Mouse (Mus musculus) layer of hippocampus, adult 8-10 months (tissue): ENCODE measurements around the gene Rere. TPM values are rescaled to one million over a fixed set of nuclear protein-coding genes. Genes with fewer than 3 reads are reported as not detected.

Experiments
- DNase-seq, 2 experiments: peaks; one replicate each; pipeline ENCODE4 v3.0.0; 2022; ENCODE audit warnings: low spot score in 2 of 2
- total RNA-seq, 4 experiments: library from RNA; stranded (reverse); gene quantifications; 2 replicates each; pipeline ENCODE4 v1.2.4; 2022

Gene Rere
- total RNA-seq, 4 experiments from 2014 or later, result 105 to 123 (median 113) TPM

DNA sequence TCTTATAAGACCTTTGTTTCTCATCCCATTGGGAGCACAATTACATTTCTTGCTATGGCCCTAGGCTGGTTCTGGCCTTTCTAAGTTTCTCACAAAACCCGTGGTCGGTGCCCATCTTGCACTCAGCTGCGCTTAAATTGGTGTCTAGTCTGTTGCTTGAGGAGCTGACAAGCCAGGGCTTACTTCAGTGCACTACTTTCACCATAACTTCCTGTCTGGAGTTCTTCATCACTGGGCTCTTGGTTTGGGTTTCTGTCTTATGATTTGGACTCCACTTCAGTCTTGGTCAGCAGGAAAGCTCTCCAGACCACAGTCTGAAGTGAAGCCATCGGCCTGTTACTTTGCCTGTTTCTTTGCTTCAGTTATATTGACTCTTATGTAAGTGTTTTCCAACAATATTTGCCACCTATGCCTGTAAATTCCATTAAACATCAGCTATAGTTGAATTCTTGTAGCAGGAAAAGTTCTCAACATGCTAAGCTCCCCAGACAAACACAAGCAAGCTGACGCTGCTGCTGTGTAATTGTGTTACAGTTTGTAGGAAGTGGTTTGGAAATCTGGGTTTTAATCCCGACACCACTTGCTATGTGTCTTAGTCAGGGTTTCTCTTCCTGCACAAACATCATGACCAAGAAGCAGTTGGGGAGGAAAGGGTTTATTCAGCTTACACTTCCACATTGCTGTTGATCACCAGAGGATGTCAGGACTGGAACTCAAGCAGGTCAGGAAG is 59.5 kb downstream of the Rere start:
- DNase-seq, result no peak

DNA sequence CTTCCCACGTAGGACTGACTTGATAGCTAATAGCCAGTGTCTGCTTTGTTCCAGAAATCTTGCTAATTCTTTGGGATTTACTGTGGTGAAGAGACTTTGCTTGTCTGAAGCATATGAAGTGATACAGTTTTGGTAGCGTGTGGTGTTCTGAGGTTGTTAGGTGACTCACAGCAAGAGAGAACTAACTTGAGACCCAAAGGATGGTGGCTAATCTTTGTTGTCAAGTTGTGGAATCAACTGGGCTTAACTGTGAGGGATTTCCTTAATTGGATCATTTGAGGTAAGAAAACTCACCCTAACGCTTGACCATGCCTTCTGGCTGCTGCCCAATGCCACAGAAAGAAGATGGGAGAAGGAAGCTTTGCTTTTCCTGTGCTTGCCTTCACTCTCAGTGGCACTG is 63.1 kb downstream of the Rere start:
- DNase-seq, result no peak

DNA sequence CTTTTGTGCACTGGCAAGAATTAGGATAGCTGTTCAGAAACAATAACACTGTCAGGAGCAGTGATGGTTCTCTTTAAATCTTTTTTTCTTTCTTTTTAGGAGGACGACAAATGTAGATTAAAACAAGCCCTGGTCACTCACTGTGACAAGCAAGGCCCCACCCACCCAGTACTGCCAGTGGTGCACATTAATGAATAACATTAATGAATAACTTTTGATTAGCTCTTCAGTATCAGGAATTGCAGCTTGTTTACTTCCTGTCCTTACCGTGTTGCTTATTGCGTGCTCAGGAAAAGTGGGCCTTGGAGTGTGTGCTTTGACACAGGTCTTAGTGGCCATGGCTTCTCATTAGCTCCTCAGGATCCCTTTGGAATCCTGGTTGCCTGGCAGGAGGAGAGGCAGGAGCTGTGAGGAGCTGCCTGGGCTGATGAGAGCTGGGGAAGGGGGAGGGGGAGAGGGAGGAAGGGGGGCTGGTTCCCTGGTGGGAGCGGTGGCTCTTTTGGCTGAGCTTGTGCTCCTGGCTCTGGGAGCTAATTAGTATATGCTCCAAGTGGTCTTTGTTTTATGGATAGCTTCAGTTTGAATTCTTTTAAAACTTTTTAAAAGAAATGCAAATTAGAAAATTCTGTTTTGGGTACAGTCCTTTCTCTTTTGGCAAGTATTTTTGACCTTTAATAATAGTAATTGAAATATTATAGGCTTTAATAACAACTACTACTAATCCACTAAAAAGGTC is 65.4 kb downstream of the Rere start:
- DNase-seq, result peak in 1 of 2 experiments; percentile 18

DNA sequence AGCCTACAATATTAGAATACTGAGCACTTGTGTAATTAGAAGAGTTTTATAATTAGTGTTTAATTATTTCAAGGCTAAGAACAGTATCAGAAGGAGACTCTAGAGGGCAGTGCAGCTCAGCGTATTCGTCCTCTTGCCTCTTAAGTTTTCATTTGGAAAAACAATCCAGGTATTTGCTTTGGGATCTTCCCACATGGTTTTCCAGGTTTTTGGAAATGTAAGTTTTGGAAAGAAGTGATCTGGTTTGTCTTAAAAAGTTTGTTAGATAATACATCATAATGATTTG is 65.9 kb downstream of the Rere start:
- DNase-seq, result no peak

DNA sequence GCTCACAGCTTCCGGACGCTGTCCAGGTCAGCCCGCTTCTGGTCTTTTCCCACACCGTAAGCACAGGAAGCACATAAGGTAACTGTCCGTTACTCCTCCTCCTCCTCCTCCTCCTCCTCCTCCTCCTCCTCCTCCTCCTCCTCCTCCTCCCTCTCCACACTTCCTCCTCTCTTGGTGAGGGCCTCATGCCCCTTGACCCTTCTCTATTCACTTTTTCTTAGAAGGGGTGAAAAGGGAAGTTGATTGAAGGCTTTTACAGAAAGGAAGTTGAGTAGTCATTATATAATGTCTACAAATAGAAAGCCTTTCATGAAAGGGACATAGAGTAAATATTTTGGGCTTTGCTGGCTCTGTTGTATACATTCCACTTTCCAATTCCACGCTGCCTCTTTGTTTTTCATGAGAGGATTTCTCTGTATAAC is 68.2 kb downstream of the Rere start:
- no peak for DNase-seq

DNA sequence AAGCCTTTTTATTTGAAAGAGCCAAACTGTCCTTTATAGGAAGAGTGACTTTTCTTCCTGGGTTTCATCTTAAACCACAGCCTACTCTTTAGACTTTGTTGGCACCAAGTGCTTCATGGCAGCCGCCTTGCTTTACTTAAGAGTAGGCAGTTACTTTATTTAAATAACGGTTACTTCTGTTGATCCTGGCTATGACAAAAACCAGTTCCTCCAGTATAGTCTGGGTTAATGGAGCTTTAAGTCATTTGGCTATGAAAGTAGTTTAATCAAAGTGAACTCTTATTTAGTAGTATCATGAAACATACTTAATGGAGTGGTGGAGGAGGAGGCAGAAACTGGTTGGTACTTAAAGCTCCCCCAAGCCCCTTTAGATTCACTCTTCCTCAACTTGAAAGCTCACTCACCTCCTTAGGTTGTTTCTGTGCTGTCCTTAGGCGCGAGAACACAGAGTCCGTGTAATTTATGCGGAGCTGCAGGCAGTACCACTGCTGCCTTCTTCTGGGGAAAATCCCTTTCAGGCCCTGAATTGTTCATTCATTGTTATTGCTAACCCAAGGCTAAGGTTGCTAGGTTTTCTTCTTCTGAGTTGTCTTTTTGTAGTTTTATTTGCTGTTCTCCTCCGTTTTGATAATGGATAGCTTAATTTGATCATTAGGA is 70.1 kb downstream of the Rere start:
- no peak for DNase-seq

DNA sequence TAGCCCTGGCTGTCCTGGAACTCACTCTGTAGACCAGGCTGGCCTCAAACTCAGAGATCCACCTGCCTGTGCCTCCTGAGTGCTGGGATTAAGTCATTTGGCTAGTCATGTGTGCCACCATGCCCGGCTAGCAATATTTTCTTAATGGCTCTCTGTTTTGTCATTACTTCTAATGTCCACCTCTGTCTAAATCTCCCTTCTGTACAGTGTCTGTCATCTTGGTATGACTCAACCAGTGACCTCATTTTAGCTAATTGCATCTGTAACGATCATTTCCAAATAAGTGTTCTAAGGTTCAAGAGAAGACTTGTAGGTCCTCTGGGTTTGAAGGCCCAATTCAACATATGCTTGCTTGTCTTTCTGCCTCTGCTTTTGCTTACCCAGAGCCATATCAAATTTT is 71.3 kb downstream of the Rere start:
- DNase-seq, result no peak

DNA sequence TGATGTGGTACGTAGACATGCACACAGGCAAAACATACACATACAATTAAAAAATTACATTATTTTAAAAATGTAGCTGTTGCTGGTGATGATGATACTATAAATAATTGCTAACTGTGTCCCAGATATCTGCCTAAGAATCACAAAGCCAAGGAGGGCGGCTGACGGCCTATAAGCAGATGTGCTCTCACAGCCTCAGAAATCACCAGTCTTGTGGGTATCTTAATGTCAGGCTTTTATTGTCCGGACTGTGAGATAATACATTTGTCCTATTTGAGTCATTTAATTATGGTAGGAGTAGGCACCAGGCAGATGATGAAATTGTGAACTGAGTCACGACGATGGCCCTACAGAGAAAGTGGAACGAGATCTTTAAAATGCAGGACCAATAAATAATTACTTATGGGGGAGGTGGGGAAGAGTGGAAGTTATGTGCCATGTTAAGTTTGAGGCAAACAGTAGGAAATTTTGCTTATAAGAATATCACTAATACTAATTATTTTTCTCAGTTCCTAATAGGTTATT is 72.0 kb downstream of the Rere start:
- no peak for DNase-seq

DNA sequence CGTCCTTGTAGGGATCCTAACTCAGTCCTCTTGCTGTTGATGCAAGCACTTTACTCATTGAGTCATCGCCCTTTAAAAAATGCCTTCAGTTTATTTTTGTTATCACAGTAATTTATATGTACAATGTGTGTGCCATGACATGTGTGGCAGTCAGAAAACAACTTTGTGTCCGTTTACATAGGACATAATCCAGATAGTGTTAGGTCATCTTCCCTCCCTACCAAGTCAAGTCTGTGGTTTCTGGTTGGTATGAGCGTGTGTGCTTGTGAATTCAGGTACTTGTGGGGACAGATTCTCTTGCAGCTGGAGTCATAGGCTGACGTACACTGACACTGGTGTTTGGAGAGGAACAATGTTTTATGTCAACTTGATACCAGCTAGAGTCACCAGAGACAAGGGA is 74.4 kb downstream of the Rere start:
- no peak for DNase-seq

DNA sequence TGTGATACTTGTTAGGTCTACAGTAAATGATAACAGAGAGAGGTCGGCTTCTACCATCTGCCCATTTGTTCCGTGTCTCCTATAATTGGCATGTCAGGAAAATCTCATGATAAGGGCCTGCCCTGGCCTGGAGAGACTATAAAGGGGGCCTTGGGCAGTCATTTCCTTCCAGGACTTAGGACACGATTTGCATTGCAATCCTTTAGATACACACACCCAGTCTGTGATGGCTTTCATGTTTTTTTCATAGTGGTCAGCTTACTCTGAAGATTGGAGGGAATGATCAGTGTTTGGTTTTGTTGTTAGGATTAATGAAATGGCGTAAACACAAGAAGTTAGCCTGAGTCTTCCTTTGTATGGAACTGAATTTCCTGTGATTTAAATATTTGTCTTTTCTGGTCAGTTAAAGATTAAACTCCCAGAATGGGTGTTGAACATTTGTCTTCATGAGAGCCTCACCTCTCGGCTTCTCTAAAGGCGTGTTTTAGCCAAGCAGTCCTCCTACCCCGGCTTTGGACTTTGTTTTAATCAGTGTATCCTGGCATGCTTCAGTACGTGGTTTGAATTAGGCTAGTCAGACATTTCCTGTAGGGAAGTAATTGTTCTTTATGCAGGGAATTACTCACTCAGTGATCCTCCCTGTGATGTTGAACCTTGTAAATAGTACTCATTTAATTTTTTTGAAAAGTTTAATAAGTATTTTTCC is 80.7 kb downstream of the Rere start:
- no peak for DNase-seq

DNA sequence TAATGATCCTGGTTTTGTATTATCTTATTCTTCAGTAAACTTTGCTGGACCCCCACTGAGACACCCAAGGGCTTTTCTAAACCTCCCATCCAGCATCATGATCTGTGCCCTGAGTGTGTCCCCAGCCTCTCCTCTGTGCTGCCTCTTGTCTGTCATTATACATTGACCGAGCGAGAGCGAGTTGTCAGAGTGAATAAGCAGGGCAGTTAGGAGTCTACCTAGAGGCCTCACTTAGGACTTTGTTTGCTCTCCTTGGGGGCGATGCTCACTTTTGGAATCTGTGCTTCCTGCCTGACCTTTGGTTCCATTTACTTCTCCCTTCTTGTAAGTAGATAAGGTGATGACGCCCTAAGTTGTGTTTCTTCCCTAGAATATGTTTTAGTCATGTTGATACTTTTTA is 81.4 kb downstream of the Rere start:
- DNase-seq, result no peak

DNA sequence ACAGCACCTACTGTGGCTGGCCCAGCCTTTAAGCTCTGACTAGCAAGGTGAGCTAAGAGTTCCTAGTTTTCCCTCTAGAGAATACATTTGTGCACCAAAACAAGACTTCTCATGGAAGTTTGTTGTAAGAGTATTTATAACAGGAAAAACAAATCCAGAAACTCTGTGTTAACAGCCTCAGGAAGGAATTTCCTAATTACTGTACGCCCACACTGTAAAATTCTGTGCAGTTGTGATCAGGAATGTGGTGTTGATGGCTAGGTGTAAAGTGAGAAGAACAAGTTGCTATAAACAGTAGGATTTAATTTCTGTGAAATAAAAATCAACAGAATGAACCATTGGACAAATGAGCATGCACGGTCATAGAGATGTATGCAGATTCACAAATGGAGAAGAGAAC is 83.3 kb downstream of the Rere start:
- no peak for DNase-seq

DNA sequence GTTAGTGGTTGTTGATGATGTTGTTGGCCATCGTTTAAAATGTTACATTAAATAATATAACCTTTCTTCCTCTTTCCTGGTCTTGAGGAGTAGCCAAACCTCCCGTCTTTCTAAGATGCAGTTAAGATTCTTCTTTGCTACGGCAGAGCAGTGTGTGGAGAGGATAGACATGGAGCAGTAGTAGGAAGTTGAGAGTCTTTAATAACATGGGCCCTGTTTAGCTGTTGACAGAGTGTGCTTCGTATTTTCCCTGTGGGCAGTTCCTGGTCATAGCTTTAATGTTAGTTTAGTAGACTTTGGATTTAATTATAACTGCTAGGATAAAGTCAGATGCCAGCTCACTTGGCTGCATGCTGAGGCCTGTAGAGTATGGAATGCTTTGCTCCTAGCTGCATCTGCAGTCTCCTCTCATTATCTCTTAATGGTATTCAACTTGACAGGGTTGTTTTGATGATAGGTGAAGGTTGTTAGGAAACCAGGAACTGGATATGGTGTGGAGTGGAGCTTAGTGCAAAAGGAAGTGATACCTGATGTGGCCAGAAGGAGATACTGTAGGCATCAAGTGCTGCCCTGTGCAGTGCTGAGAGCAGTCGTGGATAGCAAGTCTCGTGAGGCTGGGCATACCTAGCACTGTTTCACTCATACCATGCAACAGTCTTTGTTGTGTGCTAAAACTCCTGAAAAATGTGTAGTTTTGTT is 85.2 kb downstream of the Rere start:
- no peak for DNase-seq

DNA sequence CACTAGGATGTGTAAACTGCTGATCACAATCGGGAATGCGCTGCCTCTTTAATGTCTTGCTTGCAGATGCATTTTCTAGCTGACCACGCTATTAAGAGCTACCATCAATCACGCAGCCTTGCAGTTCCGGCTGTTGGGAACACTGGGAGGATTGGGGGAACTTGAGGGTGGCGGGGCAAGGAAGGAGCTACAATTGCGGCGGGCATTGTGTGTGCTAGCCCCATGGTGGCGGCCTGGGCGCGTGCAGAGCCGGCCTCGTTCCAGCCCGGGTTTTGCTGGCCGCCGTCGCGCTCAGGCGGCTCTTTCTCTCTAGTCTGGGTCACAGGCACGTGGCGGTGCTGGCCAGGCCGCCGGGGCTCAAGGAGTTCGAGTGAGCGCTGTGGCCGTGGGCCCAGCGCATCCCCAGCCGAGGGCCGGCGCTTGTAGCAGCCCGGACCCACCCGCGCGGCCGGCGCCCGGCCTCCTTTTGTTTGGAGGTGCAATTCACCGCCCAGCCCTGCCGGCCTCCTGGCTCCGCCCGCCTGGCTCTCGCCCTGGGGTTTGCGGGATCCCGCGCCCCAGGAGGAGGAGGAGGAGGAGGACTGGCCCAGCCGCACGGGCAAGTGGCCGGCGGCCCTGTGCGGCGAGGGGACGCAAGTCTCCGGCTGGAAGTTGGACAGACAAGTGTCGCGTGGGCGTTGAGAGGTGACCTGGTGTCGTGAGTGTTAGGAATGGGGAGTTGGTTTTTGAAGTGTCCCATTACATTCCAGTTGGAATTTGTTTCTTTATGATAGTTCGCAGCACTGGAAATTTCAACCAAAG is 90.3 kb downstream of the Rere start:
- peak; percentile 45 to 47 for DNase-seq

DNA sequence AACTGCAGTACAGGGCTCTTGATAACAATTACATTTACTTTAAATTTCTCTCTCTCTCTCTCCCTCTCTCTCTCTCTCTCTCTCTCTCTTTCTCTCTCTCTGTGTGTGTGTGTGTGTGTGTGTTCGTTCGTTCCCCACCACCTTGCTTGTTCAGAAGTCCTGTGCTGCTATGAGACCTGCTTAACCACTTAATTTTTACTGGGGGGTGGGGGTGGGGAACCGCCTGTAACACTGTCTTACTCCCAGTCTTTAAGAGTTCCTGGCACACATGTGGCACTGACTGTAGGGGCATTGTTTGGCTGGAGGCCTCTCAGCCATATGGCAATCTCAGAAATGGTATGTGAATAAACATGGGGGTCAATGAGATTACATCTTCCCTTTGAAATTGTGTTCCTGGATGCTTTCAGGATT is 91.2 kb downstream of the Rere start:
- DNase-seq, result no peak

DNA sequence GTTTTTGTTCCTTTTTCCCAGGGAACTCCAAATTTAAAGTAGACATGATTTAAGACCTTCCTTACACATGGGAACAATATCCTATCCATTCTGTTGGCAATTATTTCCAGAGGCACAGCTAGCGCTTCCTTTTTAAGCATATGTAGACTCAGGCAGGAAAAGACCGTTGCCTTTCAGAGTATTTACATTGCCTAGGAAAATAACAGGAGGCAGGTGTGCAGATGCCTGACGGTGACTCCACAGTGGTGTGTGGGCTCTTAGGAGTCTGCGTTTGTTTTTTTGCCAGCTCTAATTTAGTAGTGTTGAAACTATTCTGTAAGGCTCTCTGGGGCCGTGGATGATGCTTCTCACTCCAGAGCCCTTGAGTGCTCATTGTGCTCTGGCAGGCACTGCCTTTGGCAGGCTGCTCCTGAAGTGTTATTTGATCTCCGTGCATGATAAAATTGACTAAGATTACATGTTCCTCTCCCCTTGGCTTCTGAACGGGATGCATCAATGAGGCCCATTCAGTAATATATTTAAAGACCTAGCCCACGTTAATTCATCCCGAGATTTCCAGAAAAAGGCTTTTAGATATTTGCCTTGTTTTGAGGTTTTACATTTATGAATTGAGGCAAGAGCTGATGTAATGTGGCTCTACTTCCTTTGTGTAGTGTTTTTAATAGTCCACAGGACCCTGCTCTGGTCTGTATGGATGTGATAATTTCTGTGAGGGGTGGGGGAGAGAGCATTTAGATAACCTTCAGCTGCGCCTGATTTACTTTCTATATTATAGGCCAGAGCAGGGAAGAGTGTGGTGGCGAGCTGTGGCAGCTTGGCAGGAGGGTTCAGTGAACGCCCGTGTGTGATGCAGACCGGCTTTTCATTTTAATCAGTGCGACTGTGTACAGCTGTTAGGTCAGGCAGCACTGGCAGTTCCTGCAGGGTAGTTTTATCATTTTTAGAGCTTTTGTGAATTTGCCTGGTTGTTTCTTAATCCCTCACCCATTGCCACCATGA is 92.0 kb downstream of the Rere start:
- DNase-seq, result no peak

DNA sequence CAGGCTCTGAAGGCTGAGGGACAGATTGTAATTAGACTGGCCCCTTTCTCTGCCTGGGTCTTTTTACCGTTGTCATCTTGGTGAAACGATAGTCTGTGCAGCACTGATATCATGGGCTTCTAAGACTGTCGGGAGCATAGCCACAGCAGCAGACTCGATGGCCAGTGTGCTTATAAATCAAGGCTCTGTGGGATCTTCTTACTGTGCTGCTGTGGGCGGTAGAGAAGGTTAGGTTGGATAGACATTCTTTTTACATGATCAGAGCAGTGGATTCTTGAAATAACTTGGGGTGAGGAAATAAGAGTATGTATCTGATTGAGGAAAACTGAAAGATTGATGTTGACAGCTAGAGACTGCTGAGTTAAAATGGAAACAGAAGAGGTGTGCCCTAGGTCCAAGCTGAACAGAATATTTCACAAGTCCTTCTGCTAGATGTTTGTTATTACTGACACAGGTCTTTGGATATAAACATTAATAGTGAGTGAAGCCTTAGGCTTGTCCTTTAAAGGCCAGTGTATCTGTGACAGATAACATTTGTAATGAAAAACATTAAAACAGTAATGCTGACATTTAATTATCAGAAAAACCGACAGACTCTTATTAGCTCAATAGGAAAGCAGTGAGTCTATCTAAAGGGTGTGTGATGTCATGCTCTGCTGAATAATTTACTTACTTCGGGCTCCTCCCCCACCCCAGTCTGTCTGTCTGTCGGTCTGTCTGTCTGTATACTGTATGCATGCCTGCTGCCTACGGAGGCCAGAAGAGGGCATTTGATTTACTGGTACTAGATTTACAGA is 93.4 kb downstream of the Rere start:
- DNase-seq, result no peak

DNA sequence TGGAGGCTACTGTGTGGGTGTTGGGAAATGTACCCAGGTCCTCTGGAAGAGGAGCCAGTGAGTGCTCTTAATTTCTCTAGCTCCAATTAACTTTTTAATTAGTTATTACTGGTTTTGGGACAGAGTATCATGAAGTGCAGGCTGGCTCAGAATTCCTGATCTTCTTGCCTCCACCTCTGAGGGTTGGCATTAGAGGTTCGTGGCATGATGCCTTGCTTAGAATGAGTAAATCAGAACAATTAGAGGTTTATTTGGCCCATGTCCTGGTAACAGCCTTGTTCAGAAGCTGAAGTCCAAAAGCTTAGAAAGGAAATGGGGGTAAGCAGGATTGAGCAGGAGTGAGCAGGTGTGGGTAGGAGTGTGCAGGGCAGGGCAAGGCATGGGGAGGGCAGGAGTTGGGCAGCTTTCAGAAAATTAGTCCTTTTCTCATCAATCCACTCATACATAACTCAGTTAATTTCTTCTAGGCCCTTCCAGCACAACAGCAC is 94.0 kb downstream of the Rere start:
- no peak for DNase-seq
